Mouse (Mus musculus): ENCODE measurements at regions not wholly inside any gene's neighbourhood (a gene's known extent, or its start where the extent isn't known, plus 50 kb on each side); places are given as distances from the start of the nearest gene placed in this dataset.

- DNase-seq (ENCODE audit: low read depth, low spot score) = no peak
These were observed 62.0 kb upstream of the Wdr75 start for GRCm38 (mm10) chr1:45732958-45733357.

GRCm38 (mm10) chr1:45745136-45745535 is 49.8 kb upstream of the Wdr75 start:
- DNase-seq (ENCODE audit: low read depth, low spot score) = no peak
